Mouse (Mus musculus) small intestine, adult 2 months (tissue): ENCODE data around the gene H1f0.

ENCODE experiments used
- CTCF ChIP-seq: fragments of 200-500 bp; IDR thresholded peaks from 2 replicates; pipeline ENCODE4 v1.5.1; 2012; ENCODE audit warnings: low read depth, mild to moderate bottlenecking, control low read depth, inconsistent platforms, low read length, moderate library complexity, mixed read lengths; ENCODE audit not compliant: insufficient replicate concordance, insufficient read length; ENCODE audit errors: extremely low read depth
- POLR2A ChIP-seq: fragments of 200-500 bp; IDR thresholded peaks from 2 replicates; pipeline ENCODE4 v1.6.1; 2012; ENCODE audit warnings: low read depth, mild to moderate bottlenecking, control low read depth, inconsistent platforms, low read length, moderate library complexity

- TF ChIP-seq CTCF, result no peak
- no peak for TF ChIP-seq POLR2A
Measured at GRCm38 (mm10) chr15:78998348-78998747, 29.9 kb upstream of the H1f0 start.
